Mouse (Mus musculus) liver, embryonic 15.5 days (tissue): ENCODE measurements around the gene Mri1. TPM values are rescaled to one million over a fixed set of nuclear protein-coding genes. Genes with fewer than 3 reads are reported as not detected.
"Not testable (repeated sequence)": the region's sequence is repeated elsewhere in the genome, so short reads cannot be mapped to it uniquely, and the experiment has no call there.

Source experiments
- ATAC-seq: fragments of 200-750 bp; cut with Nextera tagmentation; 2 replicates; pipeline ENCODE4 v1.8.0; 2017; ENCODE audit warnings: moderate number of reproducible peaks, mild to moderate bottlenecking, moderate library complexity; ENCODE audit not compliant: insufficient read depth
- H3K27ac ChIP-seq: fragments of 300-500 bp; sonication (generic); replicated peaks from 2 replicates; pipeline ENCODE4 v1.5.1; 2015; ENCODE audit warnings: mild to moderate bottlenecking, inconsistent platforms
- H3K27me3 ChIP-seq: fragments of 300-500 bp; sonication (generic); 2 replicates; pipeline ENCODE4 v1.6.1; 2015; ENCODE audit warnings: mild to moderate bottlenecking, inconsistent platforms
- H3K36me3 ChIP-seq: fragments of 300-500 bp; sonication (generic); replicated peaks from 2 replicates; pipeline ENCODE4 v1.6.1; 2015; ENCODE audit warnings: moderate library complexity, mild to moderate bottlenecking, inconsistent platforms
- H3K4me1 ChIP-seq: fragments of 300-500 bp; sonication (generic); replicated peaks from 2 replicates; pipeline ENCODE4 v1.6.1; 2015; ENCODE audit warnings: inconsistent platforms
- H3K4me2 ChIP-seq: fragments of 300-500 bp; sonication (generic); 2 replicates; pipeline ENCODE4 v1.6.1; 2015; ENCODE audit warnings: moderate library complexity, mild to moderate bottlenecking, inconsistent platforms
- H3K4me3 ChIP-seq: fragments of 300-500 bp; sonication (generic); replicated peaks from 2 replicates; pipeline ENCODE4 v1.5.1; 2015; ENCODE audit warnings: mild to moderate bottlenecking, inconsistent platforms
- H3K9ac ChIP-seq: fragments of 300-500 bp; sonication (generic); 2 replicates; pipeline ENCODE4 v1.6.1; 2015; ENCODE audit warnings: moderate library complexity, mild to moderate bottlenecking, inconsistent platforms
- H3K9me3 ChIP-seq: fragments of 300-500 bp; sonication (generic); replicated peaks from 2 replicates; pipeline ENCODE4 v1.6.1; 2016; ENCODE audit warnings: inconsistent platforms
- WGBS: fragments of 180-500 bp; shearing (Covaris S2); methylation state at CpG from one replicate; pipeline ENCODE4 v1.1.7; 2015; ENCODE audit warnings: mixed read lengths; ENCODE audit not compliant: insufficient replicate concordance; 5-methylcytosine and 5-hydroxymethylcytosine counted together
- polyA plus RNA-seq: library from polyadenylated mRNA; unstranded; fragments of >200 nt; fragmentation: Nextera tagmentation; extraction: Ambion mirVana; gene quantifications from 2 replicates; pipeline ENCODE4 v1.2.1, GENCODE M21; 2015

Mri1 gene
- 28.6 and 30.5 TPM in 2 replicates for polyA plus RNA-seq

- under 1% methylated on average over 64 of the region's 64 CpGs for WGBS
- no peaks in the 10 kb centered on the region for H3K9me3 ChIP-seq
- peak within 1 kb of the TSS; percentile 75 for H3K9ac ChIP-seq
- H3K4me2 ChIP-seq = peak within 1 kb of the TSS; percentile 100
- peak within 1 kb of the TSS; percentile 91 for H3K27ac ChIP-seq
- peak within 1 kb of the TSS; percentile 78 for H3K4me3 ChIP-seq
- H3K27me3 ChIP-seq = no peaks in the 10 kb centered on the region
- peak; percentile 88 for ATAC-seq
- peaks cover 30% of the 10 kb centered on the region for H3K4me1 ChIP-seq
- H3K36me3 ChIP-seq = peaks cover 67% of the 10 kb centered on the region
Measured at GRCm38 (mm10) chr8:84256822-84257610, at the start of gene Mri1. TSS of gene Mri1 (minus strand) at chr8:84257326.

DNA sequence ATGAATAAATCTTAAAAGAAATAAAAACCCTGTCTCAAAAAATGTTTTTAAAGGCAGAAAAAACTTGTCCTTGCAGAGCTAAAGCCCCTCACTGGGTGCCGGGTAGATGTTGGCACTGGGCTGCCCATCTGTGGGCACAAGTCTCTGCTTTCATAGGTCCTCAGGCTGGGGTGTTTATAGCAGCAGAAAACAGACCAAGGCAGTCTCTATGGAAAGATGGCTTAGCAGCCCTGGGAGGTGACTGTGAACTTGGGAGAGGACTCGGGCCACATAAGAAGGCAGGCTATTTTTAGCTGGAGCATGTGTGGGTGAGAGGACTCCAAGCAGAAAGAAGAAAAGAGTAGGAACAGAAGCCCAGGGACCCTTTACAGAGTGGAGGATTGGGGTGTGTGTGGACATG is 46.8 kb upstream of the Mri1 start:
- no peaks in the 10 kb centered on the region for H3K4me1 ChIP-seq
- no peaks in the 10 kb centered on the region for H3K9me3 ChIP-seq
- no peak overlapping the region for H3K27ac ChIP-seq
- H3K4me2 ChIP-seq = no peak overlapping the region
- no peak for ATAC-seq
- no peak overlapping the region for H3K4me3 ChIP-seq
- H3K27me3 ChIP-seq = no peaks in the 10 kb centered on the region
- H3K36me3 ChIP-seq = no peaks in the 10 kb centered on the region
- WGBS = 64% methylated on average over 2 of the region's 2 CpGs
- H3K9ac ChIP-seq = no peak overlapping the region

- Histone ChIP-seq H3K4me1 (no peaks in the 10 kb centered on the region), H3K4me3 (no peak overlapping the region), H3K9me3 (no peaks in the 10 kb centered on the region), H3K4me2 (no peak overlapping the region), H3K9ac (no peak overlapping the region), H3K27me3 (peaks cover 11% of the 10 kb centered on the region), H3K27ac (no peak overlapping the region), H3K36me3 (no peaks in the 10 kb centered on the region)
- ATAC-seq = no peak
- WGBS = 53% methylated on average over 5 of the region's 5 CpGs
Measured at GRCm38 (mm10) chr8:84297029-84297785, 40.1 kb upstream of the Mri1 start.

GRCm38 (mm10) chr8:84291688-84292087 is 34.6 kb upstream of the Mri1 start:
- Histone ChIP-seq H3K4me1 (no peaks in the 10 kb centered on the region), H3K9ac (no peak overlapping the region), H3K36me3 (no peaks in the 10 kb centered on the region), H3K27ac (no peak overlapping the region), H3K4me3 (no peak overlapping the region), H3K9me3 (no peaks in the 10 kb centered on the region), H3K4me2 (no peak overlapping the region), H3K27me3 (no peaks in the 10 kb centered on the region)
- ATAC-seq = no peak
- WGBS = 21% methylated on average over 8 of the region's 8 CpGs

GRCm38 (mm10) chr8:84291086-84291485 is 34.0 kb upstream of the Mri1 start:
- no peak overlapping the region for H3K4me2 ChIP-seq
- WGBS = 62% methylated on average over 5 of the region's 5 CpGs
- no peaks in the 10 kb centered on the region for H3K9me3 ChIP-seq
- no peaks in the 10 kb centered on the region for H3K36me3 ChIP-seq
- H3K4me3 ChIP-seq = no peak overlapping the region
- H3K4me1 ChIP-seq = no peaks in the 10 kb centered on the region
- no peak overlapping the region for H3K27ac ChIP-seq
- no peak overlapping the region for H3K9ac ChIP-seq
- H3K27me3 ChIP-seq = no peaks in the 10 kb centered on the region
- ATAC-seq = no peak

- WGBS = 34% methylated on average over 2 of the region's 2 CpGs
Measured at GRCm38 (mm10) chr8:84288892-84289291, 31.8 kb upstream of the Mri1 start.

DNA sequence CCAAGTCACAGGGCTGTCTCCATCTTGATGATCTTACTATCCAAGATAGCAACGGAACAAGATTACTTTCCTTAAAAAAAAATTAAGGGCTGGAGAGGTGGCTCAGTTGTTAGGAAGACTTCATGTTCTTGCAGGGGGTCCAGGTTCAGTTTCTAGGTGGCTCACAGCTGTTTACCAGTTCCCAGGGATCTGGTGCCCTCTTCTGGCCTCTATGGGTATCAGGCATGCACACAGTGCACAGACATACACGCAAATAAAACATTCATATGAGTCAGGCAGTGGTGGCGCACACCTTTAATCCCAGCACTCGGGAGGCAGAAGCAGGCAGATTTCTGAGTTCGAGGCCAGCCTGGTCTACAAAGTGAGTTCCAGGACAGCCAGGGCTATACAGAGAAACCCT is 28.5 kb upstream of the Mri1 start:
- ATAC-seq, H3K4me3 ChIP-seq, H3K4me2 ChIP-seq, H3K4me1 ChIP-seq, H3K36me3 ChIP-seq, H3K27me3 ChIP-seq, H3K9ac ChIP-seq, H3K9me3 ChIP-seq, H3K27ac ChIP-seq: not testable (repeated sequence)
- WGBS = 28% methylated on average over 5 of the region's 5 CpGs

More at GRCm38 (mm10) chr8:84288892-84289291, 31.8 kb upstream of the Mri1 start:
- H3K27ac ChIP-seq = no peak overlapping the region
- no peaks in the 10 kb centered on the region for H3K36me3 ChIP-seq
- H3K4me1 ChIP-seq = no peaks in the 10 kb centered on the region
- no peaks in the 10 kb centered on the region for H3K9me3 ChIP-seq
- H3K4me3 ChIP-seq = no peak overlapping the region
- no peak for ATAC-seq
- no peak overlapping the region for H3K4me2 ChIP-seq
- no peaks in the 10 kb centered on the region for H3K27me3 ChIP-seq
- no peak overlapping the region for H3K9ac ChIP-seq

- no peak for ATAC-seq
- H3K4me3 ChIP-seq = no peak overlapping the region
- no peak overlapping the region for H3K27ac ChIP-seq
- H3K4me2 ChIP-seq = no peak overlapping the region; the same call in 1 of the 2 replicates
- H3K27me3 ChIP-seq = no peaks in the 10 kb centered on the region
- H3K4me1 ChIP-seq = no peaks in the 10 kb centered on the region
- no peak overlapping the region for H3K9ac ChIP-seq
- H3K36me3 ChIP-seq = no peaks in the 10 kb centered on the region
- 42% methylated on average over 9 of the region's 9 CpGs for WGBS
- H3K9me3 ChIP-seq = no peaks in the 10 kb centered on the region
Measured at GRCm38 (mm10) chr8:84284608-84285063, 27.5 kb upstream of the Mri1 start.

DNA sequence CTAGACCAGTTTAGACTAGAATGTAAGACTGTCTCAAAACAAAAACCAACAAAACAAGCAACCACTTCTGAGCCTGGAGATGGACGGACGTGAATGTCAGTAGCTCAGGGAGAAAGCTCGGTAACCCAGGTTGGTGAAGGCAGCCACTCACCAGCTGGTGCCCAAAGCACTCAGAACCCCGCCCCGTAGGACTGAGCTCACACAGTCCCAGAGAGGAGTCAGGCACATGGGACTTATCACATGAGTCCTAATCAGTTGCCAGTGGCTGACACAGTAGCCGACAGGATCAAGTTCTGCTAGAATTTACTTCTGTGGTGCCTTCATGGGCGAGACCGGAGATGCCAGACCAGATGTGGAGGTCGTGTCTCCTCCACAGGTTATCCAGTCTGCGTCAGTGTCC is 23.7 kb upstream of the Mri1 start:
- no peak overlapping the region for H3K4me3 ChIP-seq
- H3K36me3 ChIP-seq = no peaks in the 10 kb centered on the region
- H3K9me3 ChIP-seq = no peaks in the 10 kb centered on the region
- no peak overlapping the region for H3K9ac ChIP-seq
- no peak overlapping the region for H3K4me2 ChIP-seq
- H3K27ac ChIP-seq = no peak overlapping the region
- no peak for ATAC-seq
- H3K4me1 ChIP-seq = no peaks in the 10 kb centered on the region
- WGBS = 51% methylated on average over 10 of the region's 10 CpGs
- H3K27me3 ChIP-seq = no peaks in the 10 kb centered on the region

DNA sequence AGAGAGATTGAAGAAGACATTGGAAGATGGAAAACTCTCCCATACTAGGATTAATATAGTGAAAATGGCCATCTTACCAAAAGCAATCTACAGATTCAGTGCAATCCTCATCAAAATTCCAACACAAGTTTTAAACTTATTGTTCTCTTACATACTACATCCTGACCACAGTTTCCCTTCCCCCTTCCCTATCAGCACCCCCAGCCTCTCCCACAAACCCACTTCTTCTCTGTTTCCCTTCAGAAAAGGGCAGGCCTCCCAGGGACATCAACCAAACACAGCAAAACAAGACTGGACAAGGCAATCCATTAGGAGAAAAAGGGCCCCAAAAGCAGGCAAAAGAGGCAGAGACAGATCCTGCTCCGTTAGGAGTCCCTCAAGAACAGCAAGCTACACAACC is 19.3 kb upstream of the Mri1 start:
- no peak overlapping the region for H3K4me2 ChIP-seq
- H3K9me3 ChIP-seq = no peaks in the 10 kb centered on the region
- 12% methylated on average over 1 of the region's 1 CpGs for WGBS
- no peak for ATAC-seq
- no peaks in the 10 kb centered on the region for H3K27me3 ChIP-seq
- H3K9ac ChIP-seq = no peak overlapping the region
- H3K4me3 ChIP-seq = no peak overlapping the region
- no peaks in the 10 kb centered on the region for H3K36me3 ChIP-seq
- H3K27ac ChIP-seq = no peak overlapping the region
- no peaks in the 10 kb centered on the region for H3K4me1 ChIP-seq

DNA sequence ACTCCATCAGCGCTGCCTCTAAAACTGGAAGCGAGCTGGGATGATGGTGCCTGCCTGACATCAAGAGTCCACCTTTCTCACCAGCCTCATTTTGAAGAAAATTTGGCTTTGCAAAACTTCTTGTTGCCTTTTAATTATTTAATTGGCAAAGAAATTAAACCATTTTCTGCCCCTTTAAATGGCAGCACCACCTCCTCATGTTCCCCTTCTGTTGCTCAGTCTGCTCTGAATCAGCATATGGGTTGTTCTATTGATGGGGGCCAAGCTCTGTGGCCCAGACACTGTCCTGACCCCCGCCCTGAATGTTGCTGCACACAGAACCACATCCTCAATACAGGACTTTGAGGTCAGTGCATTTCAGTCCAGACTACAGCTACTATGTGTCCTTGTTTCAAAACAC is 16.8 kb upstream of the Mri1 start:
- H3K4me1 ChIP-seq = peaks cover 13% of the 10 kb centered on the region
- H3K4me2 ChIP-seq = no peak overlapping the region
- WGBS = 62% methylated on average over 3 of the region's 3 CpGs
- no peaks in the 10 kb centered on the region for H3K36me3 ChIP-seq
- ATAC-seq = no peak
- H3K9me3 ChIP-seq = no peaks in the 10 kb centered on the region
- no peaks in the 10 kb centered on the region for H3K27me3 ChIP-seq
- no peak overlapping the region for H3K4me3 ChIP-seq
- H3K27ac ChIP-seq = no peak overlapping the region
- H3K9ac ChIP-seq = no peak overlapping the region
